Mouse (Mus musculus) olfactory bulb, adult 2 months (tissue): ENCODE data around the gene Tmprss12. TPM values are rescaled to one million over a fixed set of nuclear protein-coding genes. Genes with fewer than 3 reads are reported as not detected.
"Not testable (repeated sequence)": the region's sequence is repeated elsewhere in the genome, so short reads cannot be mapped to it uniquely, and the experiment has no call there.

ENCODE experiments used
- H3K27ac ChIP-seq: fragments of 200-500 bp; 2 replicates; pipeline ENCODE4 v1.5.1; 2012; ENCODE audit warnings: low read depth, low read length; ENCODE audit not compliant: insufficient read depth
- H3K4me1 ChIP-seq: fragments of 200-500 bp; 2 replicates; pipeline ENCODE4 v1.6.1; 2012; ENCODE audit warnings: low read length; ENCODE audit not compliant: control insufficient read depth, insufficient read depth
- H3K4me3 ChIP-seq: fragments of 200-500 bp; 2 replicates; pipeline ENCODE4 v1.5.1; 2012; ENCODE audit warnings: mild to moderate bottlenecking, low read depth, low read length, moderate library complexity; ENCODE audit not compliant: insufficient read depth
- CTCF ChIP-seq: fragments of 200-500 bp; IDR thresholded peaks from 2 replicates; pipeline ENCODE4 v1.5.1; 2012; ENCODE audit warnings: low read depth, mild to moderate bottlenecking, low read length, moderate library complexity; ENCODE audit not compliant: insufficient read depth
- POLR2A ChIP-seq: fragments of 200-500 bp; IDR thresholded peaks from 2 replicates; pipeline ENCODE4 v1.6.1; 2012; ENCODE audit warnings: mild to moderate bottlenecking, low read depth, low read length, moderate library complexity; ENCODE audit not compliant: insufficient read depth
- WGBS: fragments of 180-500 bp; shearing (Covaris S2); methylation state at CpG from one replicate; pipeline ENCODE4 v1.1.7; 2018; 5-methylcytosine and 5-hydroxymethylcytosine counted together
- polyA plus RNA-seq: library from polyadenylated mRNA; stranded (reverse); fragments of >200 nt; gene quantifications from 2 replicates; pipeline ENCODE4 v1.2.4, GENCODE M21; 2012; ENCODE audit warnings: low replicate concordance; ENCODE audit not compliant: missing spikeins, insufficient read depth, insufficient read length

Tmprss12 gene
- polyA plus RNA-seq, 1 experiment = not detected

DNA sequence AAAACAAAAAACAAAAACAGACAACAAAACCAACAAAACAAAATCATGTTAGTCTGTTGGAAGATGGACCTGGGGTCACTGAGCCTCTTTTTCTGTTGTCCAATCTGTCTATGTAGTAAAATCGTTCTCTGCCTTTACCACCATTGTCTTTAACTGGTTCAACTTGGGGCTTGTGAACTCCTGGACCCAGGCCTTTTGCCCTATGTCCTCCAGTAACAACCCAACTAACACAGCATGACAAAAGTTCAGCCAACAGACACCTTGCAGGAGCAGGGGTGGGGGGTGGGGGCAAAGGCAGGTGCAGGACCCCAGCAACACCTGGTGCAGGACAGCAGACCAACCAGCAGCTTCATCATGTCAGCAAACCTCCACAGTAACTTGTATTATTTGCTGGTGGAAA lies 39.2 kb downstream of the Tmprss12 start:
- Histone ChIP-seq H3K27ac (no peak overlapping the region), H3K4me3 (no peak overlapping the region), H3K4me1 (peaks cover 3% of the 10 kb centered on the region; the same call in 1 of the 2 replicates)
- 87% methylated on average over 1 of the region's 1 CpGs for WGBS
- TF ChIP-seq CTCF (no peak), POLR2A (no peak)

DNA sequence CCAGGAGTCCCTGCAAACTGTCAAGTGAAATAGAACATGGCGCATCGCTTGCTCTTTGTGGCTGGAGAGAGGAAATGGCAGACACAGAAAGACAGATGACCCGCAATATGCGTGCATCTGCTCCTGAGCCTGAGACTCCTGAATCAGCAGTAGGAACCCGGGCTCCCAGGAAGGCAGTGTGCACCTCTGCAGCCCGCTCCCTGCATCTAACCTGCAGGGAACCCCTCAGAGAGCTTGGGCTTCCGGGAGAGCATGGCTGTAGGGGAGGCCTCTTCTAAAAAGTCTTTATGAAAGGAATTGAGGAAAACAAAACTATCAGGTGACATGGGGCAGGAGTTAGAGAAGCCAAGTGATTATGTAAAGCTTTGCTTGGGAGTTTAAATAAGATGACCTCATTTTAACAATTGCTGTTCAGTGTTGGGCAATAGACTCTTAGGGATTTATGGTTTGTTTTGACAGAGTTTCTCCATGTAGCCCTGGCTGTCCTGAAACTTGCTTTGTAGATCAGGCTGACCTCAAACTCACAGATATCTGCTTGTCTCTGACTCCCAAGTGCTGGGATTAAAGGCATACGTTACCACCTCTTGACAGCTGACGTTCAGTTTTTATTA lies 39.8 kb downstream of the Tmprss12 start:
- Histone ChIP-seq H3K4me3 (no peak overlapping the region), H3K27ac (no peak overlapping the region), H3K4me1 (peaks cover 3% of the 10 kb centered on the region; the same call in 1 of the 2 replicates)
- no peak for TF ChIP-seq CTCF
- no peak for TF ChIP-seq POLR2A
- 82% methylated on average over 9 of the region's 9 CpGs for WGBS

- no peak for TF ChIP-seq CTCF
- no peak for TF ChIP-seq POLR2A
- WGBS = 67% methylated on average over 5 of the region's 5 CpGs
- Histone ChIP-seq H3K4me3 (no peak overlapping the region), H3K27ac (no peak overlapping the region), H3K4me1 (peaks cover 3% of the 10 kb centered on the region; the same call in 1 of the 2 replicates)
These were observed 40.5 kb downstream of the Tmprss12 start for GRCm38 (mm10) chr15:100321134-100321533.

DNA sequence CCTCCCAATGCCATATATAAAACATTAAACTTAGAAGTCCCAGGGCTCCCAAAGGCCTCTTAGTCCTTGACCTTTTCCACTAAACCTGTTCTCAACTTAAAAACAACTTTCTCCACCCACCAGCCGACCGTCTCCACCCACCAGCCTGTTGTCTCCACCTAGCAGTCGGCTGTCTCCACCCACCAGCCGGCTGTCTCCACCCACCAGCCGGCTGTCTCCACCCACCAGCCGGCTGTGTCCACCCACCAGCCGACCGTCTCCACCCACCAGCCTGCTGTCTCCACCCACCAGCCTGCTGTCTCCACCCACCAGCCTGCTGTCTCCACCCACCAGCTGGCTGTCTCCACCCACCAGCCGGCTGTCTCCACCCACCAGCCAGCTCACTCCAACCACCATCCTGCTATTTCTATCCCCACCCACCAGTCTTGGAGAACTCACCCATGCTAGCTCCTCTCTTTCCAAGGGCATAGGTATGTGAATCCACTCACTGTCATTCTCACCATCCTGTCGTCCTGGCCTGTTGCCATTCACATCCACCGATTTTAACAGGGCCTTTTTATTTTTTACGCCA lies 43.5 kb downstream of the Tmprss12 start:
- Histone ChIP-seq H3K27ac (no peak overlapping the region), H3K4me3 (no peak overlapping the region), H3K4me1 (peaks cover 3% of the 10 kb centered on the region; the same call in 1 of the 2 replicates)
- no peak for TF ChIP-seq POLR2A
- TF ChIP-seq CTCF = no peak
- 66% methylated on average over 12 of the region's 12 CpGs for WGBS

- WGBS = 97% methylated on average over 3 of the region's 3 CpGs
- no peak for TF ChIP-seq POLR2A
- TF ChIP-seq CTCF = no peak
- H3K4me3 ChIP-seq = no peak overlapping the region
These were observed 44.6 kb downstream of the Tmprss12 start for GRCm38 (mm10) chr15:100325235-100325634.

GRCm38 (mm10) chr15:100328089-100328488 lies 47.5 kb downstream of the Tmprss12 start:
- not testable (repeated sequence) for H3K4me3 ChIP-seq, H3K4me1 ChIP-seq, H3K27ac ChIP-seq
- WGBS = 75% methylated on average over 4 of the region's 4 CpGs

More at GRCm38 (mm10) chr15:100325235-100325634, 44.6 kb downstream of the Tmprss12 start:
- Histone ChIP-seq H3K27ac (no peak overlapping the region), H3K4me1 (peaks cover 3% of the 10 kb centered on the region; the same call in 1 of the 2 replicates)

- 80% methylated on average over 10 of the region's 10 CpGs for WGBS
- H3K4me1 ChIP-seq = not testable (repeated sequence)
These were observed 48.7 kb downstream of the Tmprss12 start for GRCm38 (mm10) chr15:100329336-100329735.

GRCm38 (mm10) chr15:100330739-100331138 lies 50.1 kb downstream of the Tmprss12 start:
- Histone ChIP-seq H3K27ac (no peak overlapping the region), H3K4me1 (no peaks in the 10 kb centered on the region), H3K4me3 (no peak overlapping the region)
- no peak for TF ChIP-seq POLR2A
- no peak for TF ChIP-seq CTCF
- WGBS = 79% methylated on average over 7 of the region's 7 CpGs

More at GRCm38 (mm10) chr15:100329336-100329735, 48.7 kb downstream of the Tmprss12 start:
- H3K27ac ChIP-seq, H3K4me3 ChIP-seq: not testable (repeated sequence)

DNA sequence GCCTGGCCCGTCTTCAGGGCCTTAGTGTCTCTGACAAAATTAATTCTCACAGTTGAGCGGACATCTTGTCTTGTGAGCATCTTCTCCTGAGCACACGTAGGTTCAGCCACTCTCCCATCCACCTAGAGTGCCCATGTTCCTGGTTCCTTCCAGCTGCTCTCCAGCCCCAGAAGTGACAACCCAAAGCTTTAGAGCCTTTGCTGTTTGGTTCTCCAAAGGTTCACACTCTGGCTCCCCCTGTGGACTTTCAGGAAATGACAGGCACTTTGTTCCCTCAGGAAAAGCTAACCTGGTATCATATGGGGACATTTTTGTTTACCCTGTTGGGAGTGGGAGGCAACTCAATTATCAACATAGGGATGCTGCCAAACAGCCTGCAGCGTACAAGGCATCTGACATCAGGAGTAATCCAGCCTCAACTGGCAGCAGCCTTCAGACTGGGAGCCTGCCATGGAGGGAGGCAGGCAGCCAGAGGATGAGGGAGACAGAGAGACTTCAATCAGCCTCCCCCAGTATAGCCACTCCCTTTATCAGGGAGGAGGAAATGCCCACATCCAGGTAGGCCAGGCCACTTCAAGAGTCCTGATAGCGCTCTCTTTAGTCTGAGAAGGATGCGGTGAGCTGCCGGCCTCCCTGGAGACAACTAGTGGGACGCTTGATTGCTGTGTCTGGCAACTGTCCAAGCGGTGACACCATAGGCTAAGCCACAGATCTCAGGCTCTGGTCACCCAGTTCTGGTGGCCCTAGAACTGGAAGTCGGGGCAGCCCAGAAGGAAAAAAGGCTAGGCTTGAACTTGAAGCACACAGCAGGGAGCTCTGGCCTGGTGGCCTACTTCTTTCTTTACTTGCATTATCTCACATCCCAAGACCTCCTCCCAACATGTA lies 51.7 kb downstream of the Tmprss12 start:
- H3K27ac ChIP-seq, H3K4me1 ChIP-seq, H3K4me3 ChIP-seq: not testable (repeated sequence)
- WGBS = 45% methylated on average over 2 of the region's 10 CpGs
